Mouse (Mus musculus) megakaryocyte-erythroid progenitor cell, adult 5-6 weeks (primary cell): ENCODE results near the gene Pop7. TPM values are rescaled to one million over a fixed set of nuclear protein-coding genes. Genes with fewer than 3 reads are reported as not detected.
A peak's percentile ranks its signal among the peaks of the same experiment; 100 is the strongest.

Source experiments
- ATAC-seq: replicated peaks from 2 replicates; pipeline ENCODE4 v1.8.0; 2016; ENCODE audit warnings: mild to moderate bottlenecking, inconsistent platforms; ENCODE audit not compliant: severe bottlenecking, poor library complexity, low FRiP score, low TSS enrichment
- total RNA-seq, 2 experiments: library from RNA; stranded (forward) in 1 of 2; stranded (reverse) in 1 of 2; fragments of 200-1000, 215-1000 nt in 1 of 2; fragments of >200 nt in 1 of 2; fragmentation: Nextera tagmentation in 1 of 2; gene quantifications; 2 replicates each; pipeline ENCODE4 v1.2.3; 2014 to 2017

Gene Pop7
- total RNA-seq, 2 experiments from 2014 or later, result 26.6 to 51.5 TPM

DNA sequence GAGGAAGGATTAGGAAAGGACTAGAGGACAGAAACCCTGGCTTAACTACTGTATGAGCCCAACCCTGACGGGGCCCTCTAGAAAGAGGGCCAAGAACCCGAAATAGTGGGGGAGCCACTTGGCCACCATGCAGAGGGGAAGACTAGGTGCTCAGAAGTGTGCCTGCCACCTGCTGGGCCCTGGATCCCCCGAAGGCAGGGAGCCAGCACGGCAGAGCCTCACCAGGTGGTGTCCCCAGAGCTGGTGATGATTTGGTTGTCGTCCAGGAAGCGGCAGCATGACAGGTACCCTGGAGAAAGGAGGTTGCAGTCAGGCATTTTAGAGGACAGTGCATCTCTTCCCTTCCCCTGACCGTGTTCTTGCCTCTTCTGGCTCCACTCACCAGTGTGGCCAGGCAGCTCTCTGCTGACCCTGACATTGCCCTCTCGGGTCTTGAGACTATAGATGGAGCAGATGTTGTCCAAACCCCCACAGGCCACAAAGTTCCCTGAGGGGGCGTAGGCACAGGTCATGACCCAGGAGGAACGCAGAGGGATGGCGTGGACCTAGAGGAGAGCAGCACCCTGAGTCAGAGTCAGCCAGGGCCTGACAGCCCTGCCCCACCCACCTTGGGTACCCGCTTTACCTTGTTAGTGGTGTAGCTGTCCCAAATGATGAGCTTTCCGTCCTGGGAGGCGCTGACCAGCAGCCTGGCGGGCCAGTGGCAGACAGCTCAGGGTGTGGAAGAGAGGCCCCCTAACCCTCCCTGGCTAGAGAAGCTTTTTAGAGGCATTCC is 27.1 kb upstream of the Pop7 start:
- no peak for ATAC-seq

DNA sequence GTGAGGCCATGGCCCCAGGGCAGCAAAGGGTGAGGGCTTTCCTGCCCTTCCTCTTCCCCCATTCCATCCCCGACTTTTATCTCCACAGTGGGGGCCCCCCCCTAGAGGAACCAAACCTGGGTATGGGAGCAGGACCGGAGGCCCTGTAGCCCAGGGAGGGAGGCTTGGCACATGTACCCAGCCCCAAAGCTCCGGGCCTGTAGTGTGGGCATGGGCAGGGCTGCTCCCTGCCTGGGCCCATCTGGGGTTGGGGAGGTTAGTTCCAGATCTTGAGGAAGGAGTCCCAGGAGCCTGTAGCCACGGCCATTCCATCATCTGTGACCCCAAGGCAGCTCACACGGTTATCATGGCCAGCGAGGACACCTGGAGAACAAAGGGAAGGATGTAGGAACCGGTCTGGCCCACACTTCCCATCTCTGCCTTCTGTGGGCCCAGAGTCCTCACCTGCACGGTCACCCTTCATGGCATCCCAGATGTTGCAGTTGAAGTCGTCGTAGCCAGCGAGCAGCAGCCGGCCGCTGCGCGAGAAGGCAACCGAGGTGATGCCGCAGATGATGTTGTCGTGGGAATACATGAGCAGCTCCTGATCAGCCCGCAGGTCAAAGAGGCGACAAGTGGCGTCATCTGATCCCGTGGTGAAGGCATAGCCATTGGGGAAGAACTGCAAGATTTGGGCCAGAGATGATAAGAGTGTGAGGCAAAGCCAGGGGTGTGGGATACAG is 26.1 kb upstream of the Pop7 start:
- ATAC-seq, result no peak

DNA sequence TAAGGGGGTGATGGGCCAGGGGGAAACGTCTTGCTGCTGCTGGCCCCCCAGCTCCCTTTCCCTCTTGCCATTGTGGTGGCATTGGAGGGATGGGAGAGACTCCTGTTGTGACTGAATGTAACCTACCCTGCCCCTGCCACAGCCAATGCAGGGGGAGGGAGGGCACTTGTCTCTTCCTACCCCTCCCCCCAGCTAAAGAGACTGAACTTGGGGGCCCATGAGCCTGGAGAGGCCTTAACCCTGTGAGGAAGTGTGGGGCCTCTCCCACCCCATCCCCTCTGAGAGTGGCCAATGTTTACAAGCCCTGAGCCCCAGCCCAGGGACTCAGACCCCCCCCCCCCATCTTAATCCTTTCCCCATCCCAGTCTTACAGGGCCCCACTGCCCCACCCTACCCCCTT is 25.1 kb upstream of the Pop7 start:
- ATAC-seq, result no peak

DNA sequence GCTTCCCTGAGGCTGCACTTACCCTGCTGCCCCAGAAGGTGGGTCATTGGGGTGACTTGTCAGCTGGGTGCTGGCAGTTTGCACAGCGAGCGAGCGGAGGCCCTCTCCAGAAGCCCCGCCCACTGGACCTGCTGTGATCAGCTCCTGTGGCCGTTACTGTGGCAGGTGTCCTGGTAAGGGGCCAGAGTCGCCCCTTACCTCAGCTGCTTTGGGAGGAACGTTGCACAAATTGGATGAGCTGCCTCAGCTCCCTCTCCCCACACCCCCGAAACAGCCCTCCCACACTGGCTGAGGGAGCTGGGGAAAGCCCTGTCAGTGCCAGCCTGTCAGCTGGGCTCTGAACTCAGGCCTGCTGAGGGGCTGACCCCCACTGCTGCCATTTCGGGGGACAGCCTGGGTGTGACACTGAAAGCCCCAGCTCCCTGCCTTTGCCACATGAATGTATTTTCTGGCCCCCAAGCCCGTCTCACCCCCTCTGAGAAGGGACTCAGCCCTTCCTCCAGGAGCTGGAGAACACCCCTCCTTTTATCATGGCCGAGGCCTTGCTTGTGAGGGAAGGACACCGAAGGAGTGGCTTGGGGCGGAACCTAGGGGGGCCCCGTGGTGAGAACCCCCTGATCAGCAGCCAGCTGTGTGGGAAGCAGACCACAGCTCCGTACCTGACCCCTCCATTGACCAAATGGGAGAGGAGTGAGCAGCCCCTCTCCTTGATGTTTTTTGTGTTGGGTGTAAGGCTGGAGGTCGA is 24.0 kb upstream of the Pop7 start:
- ATAC-seq, result peak; percentile 57

DNA sequence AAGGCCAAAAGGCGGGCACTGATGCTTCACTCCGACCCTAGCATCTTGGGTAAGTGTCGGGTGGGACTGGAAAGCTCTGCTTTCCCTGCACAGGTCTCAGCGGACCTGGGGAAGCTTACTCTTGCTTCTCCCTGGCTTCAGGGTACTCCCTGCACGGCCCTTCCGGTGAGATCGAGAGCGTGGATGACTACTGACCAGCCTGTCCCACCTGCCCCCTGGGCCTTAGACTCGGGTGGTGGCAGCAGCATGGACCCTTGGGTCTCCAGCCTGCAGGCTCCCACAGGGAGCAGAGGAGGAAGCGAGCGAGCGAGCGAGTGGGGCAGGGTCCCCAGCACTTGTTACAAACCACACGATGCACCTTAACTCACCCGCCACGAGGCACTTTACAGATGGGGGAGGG is 23.2 kb upstream of the Pop7 start:
- ATAC-seq, result no peak

DNA sequence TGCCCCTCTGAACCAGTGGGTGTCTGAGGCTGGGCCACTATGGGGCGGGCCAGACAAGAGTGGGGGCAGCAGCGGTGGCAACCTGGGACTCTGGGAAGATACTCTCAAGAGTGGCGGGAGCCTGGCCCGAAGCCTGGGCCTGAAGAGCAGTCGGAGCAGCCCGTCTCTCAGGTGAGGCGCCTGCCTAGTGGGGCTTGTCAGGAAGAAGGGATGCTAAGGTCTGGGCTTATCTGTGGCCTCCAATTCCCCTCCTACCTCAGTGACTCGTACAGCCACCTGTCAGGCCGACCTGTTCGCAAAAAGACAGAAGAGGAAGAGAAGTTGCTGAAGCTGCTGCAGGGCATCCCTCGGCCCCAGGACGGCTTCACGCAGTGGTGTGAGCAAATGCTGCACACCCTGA is 22.4 kb upstream of the Pop7 start:
- no peak for ATAC-seq

DNA sequence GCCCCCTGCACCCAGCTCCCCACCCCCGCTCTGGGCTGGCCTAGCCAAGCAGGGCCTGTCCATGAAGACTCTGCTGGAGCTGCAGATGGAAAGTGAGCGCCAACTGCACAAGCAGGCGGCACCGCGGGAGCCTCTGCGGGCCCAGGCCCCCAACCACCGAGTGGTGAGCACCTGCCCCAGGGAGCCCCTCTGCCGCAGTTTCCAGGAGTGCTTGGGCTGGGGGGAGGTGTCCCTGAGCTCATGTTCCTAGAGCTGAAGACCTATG is 21.9 kb upstream of the Pop7 start:
- ATAC-seq, result no peak

DNA sequence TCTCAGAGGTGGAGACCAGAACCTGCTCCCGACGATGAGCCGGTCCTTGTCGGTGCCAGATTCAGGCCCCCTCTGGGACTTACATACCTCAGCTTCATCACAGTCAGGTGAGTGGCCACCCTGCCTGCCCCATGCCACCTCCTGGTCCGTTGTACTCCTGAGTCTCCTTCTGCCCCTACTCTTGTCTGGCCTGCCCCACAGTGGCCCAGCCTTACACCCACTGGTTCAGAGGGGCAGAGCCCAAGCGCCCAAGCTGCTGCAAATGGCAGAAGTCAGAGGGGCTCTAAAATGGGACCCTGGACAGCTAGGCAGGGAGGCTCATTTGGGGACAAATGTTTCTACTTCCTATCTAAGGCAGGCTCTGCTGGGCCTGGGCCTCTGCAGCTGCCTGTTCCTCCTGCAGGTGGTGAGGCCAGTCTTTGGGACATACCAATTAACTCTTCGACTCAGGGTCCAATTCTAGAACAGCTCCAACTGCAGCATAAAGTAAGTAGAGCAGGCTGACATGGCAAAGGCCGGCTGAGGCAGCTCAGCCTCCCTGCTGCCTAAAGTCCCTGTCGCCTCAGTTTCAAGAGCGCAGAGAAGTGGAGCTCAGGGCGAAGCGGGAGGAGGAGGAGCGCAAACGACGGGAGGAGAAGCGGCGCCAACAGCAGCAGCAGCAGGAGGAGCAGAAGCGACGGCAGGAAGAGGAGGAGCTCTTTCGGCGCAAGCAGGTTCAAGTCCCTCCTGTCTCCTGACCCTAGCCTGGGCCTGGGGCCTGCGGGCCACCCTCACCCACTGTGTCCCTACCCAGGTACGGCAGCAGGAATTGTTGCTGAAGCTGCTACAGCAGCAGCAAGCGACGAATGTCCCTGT is 21.3 kb upstream of the Pop7 start:
- ATAC-seq, result no peak

DNA sequence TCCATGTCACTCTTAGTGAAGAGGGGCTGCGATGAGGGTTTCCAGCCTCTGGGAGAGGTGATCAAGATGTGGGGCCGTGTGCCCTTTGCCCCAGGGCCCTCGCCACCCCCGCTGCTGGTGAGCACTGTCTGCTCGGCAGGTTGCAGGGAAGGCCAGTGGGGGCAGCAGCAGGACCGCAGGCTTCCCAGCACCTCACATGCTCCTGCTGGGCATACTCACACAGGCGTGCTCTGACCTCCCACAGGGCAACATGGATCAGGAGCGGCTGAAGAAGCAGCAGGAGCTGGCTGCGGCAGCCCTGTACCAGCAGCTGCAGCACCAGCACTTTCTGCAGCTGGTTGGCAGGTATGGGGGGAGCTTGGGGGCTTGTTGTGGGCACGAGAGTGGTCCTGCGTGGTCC is 20.4 kb upstream of the Pop7 start:
- no peak for ATAC-seq

DNA sequence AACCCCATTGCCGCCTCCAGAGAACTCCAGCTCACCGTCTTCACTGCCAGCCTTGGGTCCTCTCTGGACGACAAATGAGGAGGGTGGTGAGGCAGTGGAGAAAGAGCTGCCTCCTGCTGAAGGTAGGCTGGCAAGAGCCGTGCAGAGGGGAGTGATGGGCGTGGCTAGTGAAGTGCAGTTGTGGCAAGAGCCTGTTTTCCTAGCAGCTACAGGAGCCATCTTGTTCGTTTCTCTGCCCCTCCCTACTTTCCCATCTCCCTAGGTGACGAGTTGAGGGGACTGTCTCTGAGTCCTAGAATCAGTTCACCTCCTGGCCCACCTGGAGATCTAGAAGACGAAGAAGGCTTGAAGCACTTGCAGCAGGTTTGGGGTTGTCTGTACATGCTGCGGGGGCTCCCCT is 19.5 kb upstream of the Pop7 start:
- ATAC-seq, result no peak

DNA sequence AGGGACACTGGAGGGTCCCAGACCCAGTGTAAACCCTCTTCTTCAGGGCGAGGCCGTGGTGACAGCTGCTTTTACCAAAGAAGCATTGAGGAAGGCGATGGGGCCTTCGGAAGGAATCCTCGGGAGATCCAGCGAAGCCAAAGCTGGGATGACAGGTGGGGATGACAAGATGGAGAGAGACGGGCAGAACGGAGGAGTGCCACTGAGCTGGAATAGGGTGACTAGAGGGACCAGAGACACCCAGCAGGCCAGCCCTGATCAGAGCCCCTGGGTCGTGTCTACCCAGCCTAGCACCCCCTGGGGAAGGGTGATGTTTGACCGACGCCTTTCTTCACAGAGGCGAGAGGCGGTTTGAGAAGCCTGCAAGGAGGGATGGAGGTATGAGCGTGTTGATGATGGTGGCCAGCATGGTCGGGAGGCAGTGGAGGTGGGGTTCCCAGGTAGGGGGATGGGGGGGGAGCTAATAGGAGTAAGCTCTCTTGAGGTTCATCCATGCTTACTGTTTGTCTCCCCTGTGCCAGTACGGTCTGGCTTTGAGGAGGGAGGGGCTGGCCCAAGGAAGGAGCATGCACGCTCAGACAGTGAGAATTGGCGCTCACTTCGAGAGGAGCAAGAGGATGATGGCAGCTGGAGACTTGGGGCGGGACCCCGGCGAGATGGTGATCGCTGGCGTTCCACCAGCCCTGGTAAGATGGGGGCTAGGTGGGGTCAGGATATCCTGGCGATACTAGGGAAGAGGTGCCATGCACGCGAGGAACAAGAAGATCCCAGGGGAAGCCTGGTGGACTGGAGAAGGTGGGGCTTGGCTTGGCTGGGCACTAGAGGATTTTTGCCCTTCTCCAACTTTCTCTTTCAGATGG is 17.6 kb upstream of the Pop7 start:
- ATAC-seq, result no peak

DNA sequence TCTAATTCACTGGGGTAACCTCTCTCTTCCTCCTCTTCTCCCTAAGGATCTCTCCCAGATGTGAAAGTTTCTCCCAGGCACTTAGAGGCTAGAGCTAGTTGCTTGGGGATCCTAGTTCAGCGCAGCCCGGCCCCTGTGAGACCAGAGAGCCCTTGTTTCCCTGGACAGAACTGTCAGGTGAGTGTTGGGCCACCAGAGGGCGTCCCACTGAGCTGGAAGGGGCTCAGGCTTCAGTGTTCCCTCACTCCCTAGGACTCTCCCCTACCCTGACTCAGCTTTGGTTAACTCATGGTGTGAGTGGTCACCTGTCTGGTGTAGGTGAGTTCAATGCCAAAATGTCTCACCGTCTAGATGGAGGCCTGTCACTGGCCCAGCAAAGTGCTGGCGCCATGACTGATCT is 16.1 kb upstream of the Pop7 start, which contains the start of gene Gigyf1:
Gene Gigyf1 (plus strand): TSS at position 113 of the 400 bp plus-strand sequence.
- ATAC-seq, result peak; percentile 27; the same call in 1 of the 2 replicates

DNA sequence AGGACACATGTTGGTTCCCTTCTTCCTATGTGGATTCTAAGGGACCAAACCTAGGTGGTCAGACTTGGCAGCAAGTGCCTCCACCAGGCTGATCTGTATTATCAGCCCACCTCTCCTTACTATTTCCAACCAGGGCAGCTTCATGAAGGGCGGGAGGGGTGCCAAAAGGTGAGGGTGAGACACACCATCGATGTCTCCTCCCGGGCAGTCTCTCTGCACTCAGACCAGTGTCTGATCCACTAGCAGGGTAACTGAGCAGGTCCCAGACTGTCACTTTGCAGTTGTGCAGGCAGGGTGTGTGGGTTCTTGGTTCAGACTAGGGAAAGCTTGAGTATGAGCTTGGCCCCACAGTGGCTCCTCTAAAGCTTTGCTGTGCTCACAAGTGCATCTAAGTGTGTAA is 12.5 kb upstream of the Pop7 start:
- ATAC-seq, result no peak

DNA sequence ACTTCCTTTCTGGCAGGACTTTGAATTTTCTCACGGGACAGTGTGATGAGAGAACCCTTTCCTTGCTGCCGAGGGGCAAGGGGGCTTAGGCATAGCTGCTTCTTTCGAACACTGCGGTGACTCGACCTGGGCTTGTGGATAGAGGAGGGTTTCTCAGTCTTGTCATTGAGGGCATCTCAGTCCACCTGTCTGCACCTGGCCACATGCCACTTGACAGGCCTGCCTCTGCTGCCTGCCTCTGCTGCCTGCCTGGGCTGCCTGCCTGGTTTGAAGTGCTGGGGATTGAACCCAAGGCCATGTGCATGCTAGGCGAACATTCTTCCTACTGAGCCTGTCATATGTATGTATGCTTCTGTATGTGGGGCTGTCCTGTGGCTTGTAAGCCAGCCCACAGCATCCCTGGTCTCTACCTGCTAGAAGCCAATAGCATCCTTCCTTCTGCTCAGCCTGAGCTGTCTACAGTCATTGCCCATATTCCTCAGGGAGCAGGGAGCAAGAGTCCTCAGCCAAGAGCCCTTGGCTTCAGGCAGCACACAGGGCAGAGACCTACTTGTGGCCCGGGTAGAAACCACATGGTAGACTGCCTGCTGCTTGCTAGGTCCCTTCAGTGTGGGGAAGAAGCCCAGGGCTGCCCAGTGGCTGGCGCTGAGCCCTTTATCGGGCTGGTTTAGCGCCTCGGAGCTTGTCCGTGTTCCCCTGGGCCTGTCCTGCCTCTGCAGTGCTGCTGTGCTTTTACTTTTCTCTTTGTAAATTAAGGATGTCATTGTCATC is 11.8 kb upstream of the Pop7 start:
- no peak for ATAC-seq

DNA sequence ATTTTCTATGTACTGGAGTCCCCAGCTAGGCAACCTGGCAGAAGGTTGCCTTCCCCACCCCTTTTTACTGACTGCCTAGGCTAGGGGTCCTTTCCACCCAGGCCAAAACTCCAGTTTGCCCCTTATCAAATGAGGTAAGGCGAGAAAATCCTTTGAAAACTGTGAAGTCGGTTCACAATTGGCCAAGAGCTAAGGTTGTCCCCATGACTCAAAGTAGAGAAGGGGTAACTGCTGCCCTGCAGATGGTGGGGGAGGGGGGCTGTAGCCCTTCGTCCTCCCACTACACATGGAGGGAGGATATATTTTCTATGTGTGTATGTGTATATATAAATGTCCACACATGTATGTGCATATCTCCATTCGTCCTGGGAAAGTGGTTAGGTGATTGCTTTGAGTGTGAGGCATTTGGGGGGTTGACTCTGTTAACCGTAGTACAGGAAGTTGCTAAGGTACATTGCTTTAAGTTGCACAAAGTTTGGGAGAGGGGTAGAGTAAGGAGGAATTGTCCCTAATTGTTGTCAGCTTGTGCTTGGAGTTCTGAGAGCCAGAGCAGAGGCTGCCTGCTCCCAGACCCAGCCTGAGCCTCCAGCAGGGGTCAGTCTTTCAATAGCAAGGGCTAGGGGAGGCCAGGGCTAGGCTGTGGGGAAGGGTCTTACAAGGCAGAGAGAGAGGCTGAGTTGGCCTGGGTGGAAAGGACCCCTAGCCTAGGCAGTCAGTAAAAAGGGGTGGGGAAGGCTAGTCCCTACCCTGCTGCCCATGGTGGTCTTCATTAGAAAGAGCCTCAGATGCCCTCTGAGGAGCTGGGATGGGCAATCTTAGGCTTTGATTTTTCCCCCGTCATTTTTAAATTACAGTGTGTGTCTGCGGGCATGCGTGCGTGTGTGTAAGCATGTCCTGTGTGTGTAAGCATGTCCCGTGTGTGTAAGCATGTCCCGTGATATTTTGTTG is 10.8 kb upstream of the Pop7 start:
- no peak for ATAC-seq

DNA sequence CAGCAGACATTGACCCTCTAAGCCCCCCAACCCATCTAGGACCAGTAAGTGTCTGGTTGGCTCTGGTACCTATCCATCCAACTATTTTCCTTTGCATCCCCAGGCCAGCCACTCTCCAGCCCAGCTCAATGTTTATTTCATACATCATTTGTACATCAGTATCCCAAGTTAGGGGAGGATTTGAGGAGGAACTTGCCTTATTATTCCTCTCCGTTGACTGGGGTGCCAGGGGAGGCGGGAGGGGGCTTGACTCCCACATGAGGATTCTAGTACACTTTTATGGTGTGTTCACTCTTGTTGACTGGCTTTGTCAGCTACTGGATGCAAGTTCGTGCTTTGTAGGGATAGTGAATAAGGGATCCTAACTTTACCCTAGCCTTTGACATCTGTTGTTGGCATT is 9.4 kb upstream of the Pop7 start:
- ATAC-seq, result no peak
